Comparison of ENCODE assay signal across 10 mouse cellular contexts in the genomic region with DNA sequence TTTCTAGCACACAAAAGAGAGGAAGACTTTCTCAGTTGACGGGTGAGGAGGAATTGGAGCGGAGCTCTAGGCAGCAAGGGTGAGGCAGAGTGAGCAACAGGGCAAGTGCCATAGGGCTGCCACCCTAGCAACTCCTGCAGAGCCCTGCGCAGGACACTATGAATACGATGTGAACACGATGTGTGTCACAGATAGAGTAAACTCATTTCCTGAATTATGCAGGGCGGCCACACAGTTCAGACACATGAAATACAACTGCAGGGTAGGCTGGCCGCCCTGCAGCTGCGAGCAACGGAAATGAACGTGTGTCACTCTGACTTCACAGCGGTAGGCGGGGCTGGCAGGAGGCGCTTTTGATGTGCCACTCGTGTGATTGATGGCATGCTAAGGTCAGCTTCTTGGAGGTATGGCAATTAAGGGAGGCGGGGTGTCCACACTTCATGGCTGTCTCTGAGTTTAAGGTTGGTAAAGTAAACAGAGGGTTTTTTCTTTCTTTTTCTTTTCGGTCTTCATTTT.
A peak's percentile ranks its signal among the peaks of the same experiment; 100 is the strongest.
DNase-seq lines count a peak whose midpoint lies in the region; ATAC-seq lines count a peak whose summit lies in the region.
"Had no signal": no experiment of that assay in that cellular context is flagged by ENCODE, and none has a peak within 500 bp of the region (broad histone marks: within the 10 kb centered on the region; RNA-seq: fewer than 3 reads in every experiment).

No protein-coding gene starts in this region.

- H3K27me3 ChIP-seq in liver, embryonic 12.5 days (replicated peaks), result no peaks in the 10 kb centered on the region
- no peaks in the 10 kb centered on the region for H3K27me3 ChIP-seq in neural tube, embryonic 13.5 days
- H3K27me3 ChIP-seq: midbrain, embryonic 12.5 days; Patski had no signal

- H3K9me3 ChIP-seq in liver, embryonic 12.5 days (replicated peaks), result no peaks in the 10 kb centered on the region
- no peaks in the 10 kb centered on the region for H3K9me3 ChIP-seq in neural tube, embryonic 13.5 days
- H3K9me3 ChIP-seq: midbrain, embryonic 12.5 days had no signal

- DNase-seq in B cell, adult 2 months, result peak; percentile 75 to 80
- DNase-seq in adrenal gland, postnatal 36 days, result peak; percentile 79 to 81
- peak; percentile 94 for DNase-seq in induced T-regulatory cell, adult 2 months (ENCODE audit: low read depth)
- DNase-seq in left cerebral cortex, adult 11 months (ENCODE audit: low spot score), result no peak
- DNase-seq in layer of hippocampus, adult 9-11 months, result no peak

- H3K27ac ChIP-seq in liver, embryonic 12.5 days, result no peak overlapping the region
- H3K27ac ChIP-seq in neural tube, embryonic 13.5 days (replicated peaks), result peak overlapping the region; percentile 14; the same call in 1 of the 2 replicates
- H3K27ac ChIP-seq: midbrain, embryonic 12.5 days had no signal

- no peak overlapping the region for H3K9ac ChIP-seq in liver, embryonic 12.5 days
- no peak overlapping the region for H3K9ac ChIP-seq in neural tube, embryonic 13.5 days
- H3K9ac ChIP-seq: midbrain, embryonic 12.5 days had no signal

- H3K4me3 ChIP-seq in liver, embryonic 12.5 days, result no peak overlapping the region
- H3K4me3 ChIP-seq in neural tube, embryonic 13.5 days, result no peak overlapping the region
- H3K4me3 ChIP-seq: midbrain, embryonic 12.5 days had no signal

- ATAC-seq in liver, embryonic 12.5 days, result no peak
- 0 out of 2 replicates have a peak, but pooled peaks have one; percentile 53 for ATAC-seq in neural tube, embryonic 13.5 days (ENCODE audit: low read depth)
- ATAC-seq in frontal cortex, adult (ENCODE audit: low TSS enrichment), result no peak
- ATAC-seq: Patski had no signal

- 45% methylated on average over 16 of the region's 16 CpGs for WGBS in liver, embryonic 12.5 days (ENCODE audit: insufficient replicate concordance)
- 14% methylated on average over 16 of the region's 16 CpGs for WGBS in neural tube, embryonic 13.5 days

- 0 out of 2 replicates have a peak, but pooled peaks cover 4% of the 10 kb centered on the region for H3K4me1 ChIP-seq in liver, embryonic 12.5 days
- H3K4me1 ChIP-seq in neural tube, embryonic 13.5 days (replicated peaks), result peaks cover 31% of the 10 kb centered on the region

- no peaks in the 10 kb centered on the region for H3K36me3 ChIP-seq in liver, embryonic 12.5 days
- H3K36me3 ChIP-seq in neural tube, embryonic 13.5 days, result no peaks in the 10 kb centered on the region
- H3K36me3 ChIP-seq: midbrain, embryonic 12.5 days had no signal

- peak overlapping the region; percentile 16; the same call in 1 of the 2 replicates for H3K4me2 ChIP-seq in liver, embryonic 12.5 days
- peak overlapping the region; percentile 42 for H3K4me2 ChIP-seq in neural tube, embryonic 13.5 days
- H3K4me2 ChIP-seq: midbrain, embryonic 12.5 days had no signal

Comparison
In these comparisons a context has a peak if more than half of its experiments do, and no peak if none do; other contexts are left out.
1. DNase-seq: peak in B cell, adult 2 months (2 of 2), adrenal gland, postnatal 36 days (2 of 2) and induced T-regulatory cell, adult 2 months (single experiment); none in left cerebral cortex, adult 11 months (single experiment) and layer of hippocampus, adult 9-11 months (single experiment).